Comparison of ENCODE assay signal across 8 mouse cellular contexts in genomic region chr14:32086226-32086625, GRCm38 (mm10). TPM values are rescaled to one million over a fixed set of nuclear protein-coding genes. Genes with fewer than 3 reads are reported as not detected.
DNase-seq lines count a peak whose midpoint lies in the region; ATAC-seq lines count a peak whose summit lies in the region.

No protein-coding gene starts in this region.

- peaks cover 22% of the 10 kb centered on the region for H3K4me1 ChIP-seq in kidney, embryonic 16.5 days (ENCODE audit: insufficient read depth, low read length)
- H3K4me1 ChIP-seq in forebrain, embryonic 13.5 days: peaks cover 27% of the 10 kb centered on the region
- H3K4me1 ChIP-seq in liver, embryonic 13.5 days (replicated peaks): peaks cover 33% of the 10 kb centered on the region

- H3K4me2 ChIP-seq in kidney, embryonic 16.5 days (replicated peaks; ENCODE audit: low read depth, low read length): peak overlapping the region; percentile 66
- peak overlapping the region; percentile 71 for H3K4me2 ChIP-seq in forebrain, embryonic 13.5 days
- H3K4me2 ChIP-seq in liver, embryonic 13.5 days: peak overlapping the region; percentile 85

- H3K4me3 ChIP-seq in kidney, embryonic 16.5 days (ENCODE audit: low read length): peak overlapping the region; percentile 66
- H3K4me3 ChIP-seq in forebrain, embryonic 13.5 days: peak overlapping the region; percentile 63
- peak overlapping the region; percentile 77 for H3K4me3 ChIP-seq in liver, embryonic 13.5 days (replicated peaks)

- ATAC-seq in kidney, embryonic 16.5 days (ENCODE audit: low FRiP score, low TSS enrichment): no peak
- ATAC-seq in forebrain, embryonic 13.5 days: no peak
- no peak for ATAC-seq in liver, embryonic 13.5 days (ENCODE audit: low read depth)

- no peaks in the 10 kb centered on the region for H3K9me3 ChIP-seq in kidney, embryonic 16.5 days (ENCODE audit: low read length)
- no peaks in the 10 kb centered on the region for H3K9me3 ChIP-seq in forebrain, embryonic 13.5 days (replicated peaks)
- no peaks in the 10 kb centered on the region for H3K9me3 ChIP-seq in liver, embryonic 13.5 days (replicated peaks)

- H3K36me3 ChIP-seq in kidney, embryonic 16.5 days (ENCODE audit: insufficient read depth, low read length): peaks cover 16% of the 10 kb centered on the region
- peaks cover 19% of the 10 kb centered on the region for H3K36me3 ChIP-seq in forebrain, embryonic 13.5 days (ENCODE audit: poor library complexity, severe bottlenecking)
- peaks cover 28% of the 10 kb centered on the region for H3K36me3 ChIP-seq in liver, embryonic 13.5 days

- H3K27ac ChIP-seq in kidney, embryonic 16.5 days (ENCODE audit: low read length): peak overlapping the region; percentile 86
- H3K27ac ChIP-seq in forebrain, embryonic 13.5 days: peak overlapping the region; percentile 69
- H3K27ac ChIP-seq in liver, embryonic 13.5 days: peak overlapping the region; percentile 95

- WGBS in kidney, embryonic 16.5 days: 8% methylated on average over 8 of the region's 8 CpGs
- 22% methylated on average over 8 of the region's 8 CpGs for WGBS in forebrain, embryonic 13.5 days
- WGBS in liver, embryonic 13.5 days (ENCODE audit: insufficient replicate concordance): 8% methylated on average over 8 of the region's 8 CpGs

- H3K27me3 ChIP-seq in kidney, embryonic 16.5 days (ENCODE audit: insufficient read depth, low read length): no peaks in the 10 kb centered on the region
- no peaks in the 10 kb centered on the region for H3K27me3 ChIP-seq in forebrain, embryonic 13.5 days
- H3K27me3 ChIP-seq in liver, embryonic 13.5 days: no peaks in the 10 kb centered on the region

- no peak for DNase-seq in kidney, adult 9 months
- peak; percentile 36 for DNase-seq in Muller cell, postnatal 12 days (ENCODE audit: inconsistent ontology term)
- DNase-seq in liver, embryonic 13.5 days: peak; percentile 34
- no peak for DNase-seq in cerebellum, adult 9-10 months
- no peak for DNase-seq in left cerebral cortex, adult 8-10 months (ENCODE audit: low spot score in 2 of 2)
- DNase-seq in ovary, postnatal 36 days (ENCODE audit: low spot score): no peak

- peak overlapping the region; percentile 66 for H3K9ac ChIP-seq in kidney, embryonic 16.5 days (replicated peaks; ENCODE audit: low read length)
- H3K9ac ChIP-seq in forebrain, embryonic 13.5 days: peak overlapping the region; percentile 76
- peak overlapping the region; percentile 86 for H3K9ac ChIP-seq in liver, embryonic 13.5 days

RNA-seq across cellular contexts. Expression of gene Dph3, which starts 0.7 kb away (rescaled TPM):
- 88.1 and 90.9 TPM in 2 replicates for polyA plus RNA-seq in kidney, embryonic 16.5 days (2015; fragmentation: Nextera tagmentation; extraction: Ambion mirVana)
- polyA plus RNA-seq in forebrain, embryonic 13.5 days (2015; fragmentation: Nextera tagmentation; extraction: Ambion mirVana): 88.1 and 88.8 TPM in 2 replicates
- polyA plus RNA-seq in liver, embryonic 13.5 days (2015; fragmentation: Nextera tagmentation; extraction: Ambion mirVana): 106 and 110 TPM in 2 replicates
- total RNA-seq in left cerebral cortex, adult 8-10 months (2022): 10 to 100 TPM; 41.0 to 45.8 (median 45.1) TPM

RNA-seq across cellular contexts. Expression of gene Oxnad1, which starts 1.1 kb away (rescaled TPM):
- polyA plus RNA-seq in kidney, embryonic 16.5 days (2015; fragmentation: Nextera tagmentation; extraction: Ambion mirVana): 35.2 and 36.9 TPM in 2 replicates
- 20.8 and 26.0 TPM in 2 replicates for polyA plus RNA-seq in forebrain, embryonic 13.5 days (2015; fragmentation: Nextera tagmentation; extraction: Ambion mirVana)
- 23.4 and 24.1 TPM in 2 replicates for polyA plus RNA-seq in liver, embryonic 13.5 days (2015; fragmentation: Nextera tagmentation; extraction: Ambion mirVana)
- total RNA-seq in left cerebral cortex, adult 8-10 months (2022): 10 to 100 TPM; 13.7 to 18.5 (median 16.4) TPM

RNA-seq across cellular contexts. Expression of gene Msmb, which starts 55.6 kb away (rescaled TPM):
- polyA plus RNA-seq in kidney, embryonic 16.5 days (2015; fragmentation: Nextera tagmentation; extraction: Ambion mirVana): not detected in 2 replicates
- not detected in 2 replicates for polyA plus RNA-seq in forebrain, embryonic 13.5 days (2015; fragmentation: Nextera tagmentation; extraction: Ambion mirVana)
- polyA plus RNA-seq in liver, embryonic 13.5 days (2015; fragmentation: Nextera tagmentation; extraction: Ambion mirVana): 0.33 and 0.45 TPM in 2 replicates
- not detected for total RNA-seq in left cerebral cortex, adult 8-10 months (2022)

RNA-seq across cellular contexts. Expression of gene Galnt15, which starts 57.4 kb away (rescaled TPM):
- 0.61 and 0.66 TPM in 2 replicates for polyA plus RNA-seq in kidney, embryonic 16.5 days (2015; fragmentation: Nextera tagmentation; extraction: Ambion mirVana)
- 0.10 and 0.19 TPM in 2 replicates for polyA plus RNA-seq in forebrain, embryonic 13.5 days (2015; fragmentation: Nextera tagmentation; extraction: Ambion mirVana)
- polyA plus RNA-seq in liver, embryonic 13.5 days (2015; fragmentation: Nextera tagmentation; extraction: Ambion mirVana): not detected in 2 replicates
- 1 to 10 TPM; 2.4 to 4.9 (median 4.1) TPM for total RNA-seq in left cerebral cortex, adult 8-10 months (2022)

Comparison
In these comparisons a context has a peak if more than half of its experiments do, and no peak if none do; other contexts are left out.
1. DNase-seq: peak in Muller cell, postnatal 12 days (single experiment) and liver, embryonic 13.5 days (single experiment); none in kidney, adult 9 months (single experiment), cerebellum, adult 9-10 months (single experiment), left cerebral cortex, adult 8-10 months (0 of 2) and ovary, postnatal 36 days (single experiment).
2. Peak in every context shown above with its lines, with median percentiles within 50 percentile points of each other: H3K27ac ChIP-seq, H3K4me2 ChIP-seq, H3K4me3 ChIP-seq and H3K9ac ChIP-seq.